Mouse (Mus musculus): ENCODE results near the gene Defb30. TPM values are rescaled to one million over a fixed set of nuclear protein-coding genes. Genes with fewer than 3 reads are reported as not detected.

The Defb30 gene
- total RNA-seq, 2 experiments from 2014 or later = not detected

Other genes starting within 250 kb of the Defb30 start
- gene Wdfy2, start 212.3 kb downstream of the Defb30 start, total RNA-seq (2021) = 10 to 100 TPM; 10.5 to 12.8 TPM
- gene Defb48, start 65.5 kb downstream of the Defb30 start, total RNA-seq (2021) = not detected
- not detected for gene Defb47, start 51.9 kb downstream of the Defb30 start, total RNA-seq (2021)
- gene Defb43, start 38.2 kb downstream of the Defb30 start, total RNA-seq (2021) = not detected
- gene Defb42, start 3.0 kb downstream of the Defb30 start, total RNA-seq (2021) = not detected

All from left cerebral cortex, postnatal 36 days (tissue).